Mouse (Mus musculus) right cerebral cortex, postnatal 14 days (tissue): ENCODE results near the gene Nfatc2ip.
"Not testable (repeated sequence)": the region's sequence is repeated elsewhere in the genome, so short reads cannot be mapped to it uniquely, and the experiment has no call there.

Experiments
- DNase-seq: peaks from one replicate; pipeline ENCODE4 v3.0.0; 2022

The Nfatc2ip gene

DNA sequence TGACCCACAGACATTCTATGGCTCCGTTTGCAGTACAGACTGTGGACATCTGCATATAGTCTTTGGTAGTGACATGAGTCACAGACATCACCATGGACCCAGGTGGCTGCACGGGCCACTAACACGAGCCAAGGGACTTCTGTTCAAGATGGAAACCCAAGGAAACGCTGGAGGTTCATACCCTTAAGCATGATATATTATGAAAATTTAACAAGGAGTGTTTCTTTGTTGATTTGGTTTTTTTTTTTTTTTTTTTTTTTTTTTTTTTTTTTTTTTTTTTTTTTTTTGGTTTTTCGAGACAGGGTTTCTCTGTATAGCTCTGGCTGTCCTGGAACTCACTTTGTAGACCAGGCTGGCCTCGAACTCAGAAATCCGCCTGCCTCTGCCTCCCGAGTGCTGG is 6.0 kb upstream of the Nfatc2ip start:
- DNase-seq = not testable (repeated sequence)

DNA sequence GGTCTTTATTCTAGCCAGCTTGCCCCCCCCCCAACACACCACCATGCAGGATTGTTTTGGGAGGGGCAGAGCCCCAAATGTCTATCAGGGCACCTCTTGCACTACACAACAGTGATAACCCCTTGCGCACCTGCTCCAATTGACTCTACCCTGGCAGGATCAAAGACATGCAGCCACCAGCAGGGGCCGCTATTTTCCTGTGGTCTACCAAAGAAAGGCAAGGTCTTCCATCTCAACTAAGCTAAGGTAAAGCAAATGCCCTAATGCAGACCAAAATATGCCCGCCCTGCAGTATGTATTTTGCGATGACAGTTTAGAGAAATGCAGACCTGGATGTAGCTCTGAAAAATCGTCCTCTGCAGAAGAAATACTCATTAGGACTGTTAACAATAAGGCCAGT is 3.0 kb upstream of the Nfatc2ip start:
- peak; percentile 86 for DNase-seq

DNA sequence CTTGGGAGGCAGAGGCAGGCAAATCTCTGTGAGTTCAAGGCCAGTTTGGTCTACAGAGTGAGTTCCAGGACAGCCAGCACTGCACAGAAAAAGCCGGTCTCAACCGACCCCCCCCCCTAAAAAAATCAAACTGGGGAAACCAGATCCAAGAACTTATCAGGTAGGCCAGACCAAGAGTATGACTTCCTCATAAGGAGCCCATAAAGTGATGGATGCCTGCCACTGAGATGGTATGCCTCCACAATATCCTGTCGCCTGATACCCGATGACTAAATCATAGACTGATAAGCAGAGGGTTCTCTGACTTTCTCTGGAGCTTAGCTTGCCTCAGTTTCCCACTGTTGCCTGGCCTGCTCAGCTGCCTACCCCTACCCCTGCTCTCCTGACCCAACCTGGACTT is 1.3 kb upstream of the Nfatc2ip start:
- DNase-seq = no peak

DNA sequence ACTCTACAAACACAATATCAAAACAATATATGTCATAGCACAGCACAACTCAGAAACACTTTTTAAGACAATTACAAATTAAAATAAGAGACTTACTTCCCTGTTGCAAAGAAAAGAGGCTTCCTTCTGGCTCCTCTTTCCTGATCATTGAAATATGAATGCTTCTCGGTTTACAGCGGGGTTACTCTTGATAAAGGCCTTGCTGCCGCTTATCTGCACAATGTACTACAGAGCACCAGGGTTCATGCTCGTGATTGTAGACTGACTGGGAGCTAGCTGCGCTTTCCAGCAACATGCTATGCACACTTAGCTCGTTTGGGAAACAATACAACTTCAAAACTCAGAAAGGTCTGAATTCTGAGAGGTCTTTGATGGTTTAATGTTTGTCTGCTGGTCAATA is 684 bp upstream of the Nfatc2ip start:
- DNase-seq = no peak

DNA sequence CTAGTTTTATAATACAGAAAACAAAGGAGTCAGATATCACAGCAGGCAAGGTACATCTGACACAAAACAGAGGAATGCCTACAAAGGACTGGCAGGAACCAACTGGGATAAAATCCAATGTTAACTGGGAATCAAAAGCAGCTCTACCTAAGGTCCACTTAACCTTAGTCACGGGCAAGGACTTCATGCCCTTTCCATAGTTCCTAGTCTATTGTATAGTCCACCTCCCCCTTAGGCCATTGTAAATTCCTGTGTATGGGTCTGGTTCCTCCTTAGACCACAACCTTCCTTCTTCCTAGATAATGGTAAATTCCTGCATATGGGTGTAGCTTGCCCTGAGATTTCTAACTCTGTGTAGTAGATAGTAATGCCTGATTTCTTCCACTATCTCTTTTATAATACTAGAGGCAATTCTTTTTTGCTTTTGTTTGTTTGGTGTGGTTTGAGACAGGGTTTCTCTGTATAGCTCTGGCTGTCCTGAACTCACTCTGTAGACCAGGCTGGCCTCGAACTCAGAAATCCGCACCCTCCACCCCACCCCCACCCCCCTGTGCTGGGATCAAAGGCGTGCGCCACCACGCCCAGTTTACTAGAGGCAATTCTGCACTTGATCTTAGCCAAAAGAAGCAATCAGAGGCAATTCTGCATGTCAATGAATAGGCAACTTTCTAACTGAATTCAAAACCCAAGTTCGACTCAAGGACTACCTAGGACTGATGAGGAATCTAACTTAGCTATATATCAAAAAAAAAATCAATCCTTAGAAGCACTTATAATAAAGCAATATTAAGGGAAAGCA is 4.3 kb downstream of the Nfatc2ip start:
- DNase-seq = not testable (repeated sequence)

DNA sequence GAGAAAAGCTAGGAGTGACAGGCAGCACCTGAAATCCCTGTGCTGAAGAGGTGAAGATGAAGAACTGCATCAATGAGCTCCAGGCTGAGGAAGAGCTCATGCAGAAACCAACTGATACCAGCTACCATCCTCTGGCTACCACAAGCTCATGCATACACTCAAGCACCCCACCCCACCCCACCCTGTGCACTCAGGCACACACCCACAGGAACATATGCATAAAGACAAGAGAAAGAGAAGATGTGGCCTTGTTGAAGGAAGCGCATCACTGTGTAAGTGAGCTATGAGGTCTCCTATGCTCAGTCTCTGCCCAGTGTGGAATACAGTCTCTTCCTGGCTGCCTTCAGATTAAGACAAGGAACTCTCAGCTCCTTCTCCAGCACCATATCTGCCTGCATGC is 8.4 kb downstream of the Nfatc2ip start:
- no peak for DNase-seq

DNA sequence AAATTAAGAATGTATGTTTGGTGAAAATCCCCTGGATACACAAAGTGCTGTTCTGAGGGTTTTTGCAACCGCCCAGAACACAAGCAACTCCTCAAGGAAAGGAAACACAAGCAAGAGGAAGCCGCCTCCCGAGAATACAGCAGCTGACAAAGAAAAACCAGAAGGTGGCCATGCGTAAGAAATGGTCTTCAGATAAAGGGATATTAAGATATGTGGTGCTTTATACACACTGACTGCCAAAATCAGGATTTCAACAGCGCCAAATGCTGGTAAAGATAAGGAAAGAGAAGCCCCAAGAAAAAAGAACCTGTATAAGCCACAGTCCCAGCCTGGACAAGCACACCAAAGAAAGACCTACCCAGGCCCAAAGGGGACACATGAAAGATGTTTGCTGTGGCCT is 13.0 kb downstream of the Nfatc2ip start:
- no peak for DNase-seq

DNA sequence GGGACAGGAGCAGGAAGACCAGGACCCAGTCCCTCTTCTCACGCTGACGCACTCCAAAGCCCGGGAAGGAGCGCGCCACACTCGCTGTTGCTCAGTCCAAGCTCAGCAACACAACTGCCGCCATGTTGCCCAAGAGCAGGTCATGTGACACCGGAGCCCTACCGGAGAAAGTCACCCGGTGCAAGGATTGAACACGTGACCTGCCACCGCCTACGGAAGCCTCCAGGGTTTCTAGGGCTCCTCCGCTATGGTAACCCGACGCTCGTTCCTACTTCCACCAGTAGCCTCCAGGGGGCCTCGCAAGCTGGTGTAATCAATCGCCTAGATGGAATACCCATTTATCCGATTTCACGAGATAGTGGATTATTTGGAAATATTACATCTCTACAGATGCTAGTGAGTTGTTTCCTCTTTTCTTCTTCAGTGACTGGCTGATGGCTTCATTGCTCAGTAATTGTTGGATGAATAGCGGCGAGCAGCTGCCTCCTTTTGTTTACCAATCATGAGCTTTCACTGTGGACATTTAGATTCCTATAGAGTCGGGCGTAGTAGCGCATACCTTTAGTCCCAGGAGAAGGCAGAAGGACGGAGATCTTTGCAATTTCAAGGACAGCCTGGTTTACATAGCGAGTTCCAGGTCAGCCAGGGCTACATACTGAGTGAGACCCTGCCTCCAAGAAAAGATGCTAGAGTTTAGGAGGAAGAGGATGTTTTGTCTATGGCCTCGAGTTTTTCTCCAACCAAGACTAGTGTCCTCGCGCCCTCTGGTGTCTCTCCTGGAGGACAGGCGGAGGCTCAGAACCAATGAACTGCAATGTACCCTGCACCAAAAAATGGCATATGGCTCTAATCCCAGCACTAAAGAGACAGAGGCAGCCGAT is 19.0 kb downstream of the Nfatc2ip start, which contains the start of gene Spns1:
Gene Spns1, minus strand, starts transcription at position 173 of the 881 bp plus-strand sequence.
- DNase-seq = peak; percentile 98

DNA sequence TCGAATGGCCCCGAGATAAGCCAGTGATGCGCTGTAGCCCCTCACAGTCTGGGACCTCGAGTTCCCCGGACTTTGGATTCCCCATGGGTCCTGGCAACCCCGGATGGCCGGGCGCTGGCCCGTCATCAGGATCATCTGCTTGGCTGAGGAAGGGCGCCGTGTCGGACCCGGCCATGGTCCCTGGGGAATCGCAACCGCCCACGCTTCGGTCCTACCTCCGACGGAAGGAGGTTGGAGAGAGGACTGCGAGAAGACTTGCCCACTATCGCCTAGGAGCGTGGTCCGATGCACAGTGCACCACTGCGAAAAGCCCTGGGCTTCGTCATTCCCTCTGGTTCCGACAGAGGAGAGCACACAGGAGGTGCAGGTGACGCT is 19.6 kb downstream of the Nfatc2ip start:
- DNase-seq = peak; percentile 28

DNA sequence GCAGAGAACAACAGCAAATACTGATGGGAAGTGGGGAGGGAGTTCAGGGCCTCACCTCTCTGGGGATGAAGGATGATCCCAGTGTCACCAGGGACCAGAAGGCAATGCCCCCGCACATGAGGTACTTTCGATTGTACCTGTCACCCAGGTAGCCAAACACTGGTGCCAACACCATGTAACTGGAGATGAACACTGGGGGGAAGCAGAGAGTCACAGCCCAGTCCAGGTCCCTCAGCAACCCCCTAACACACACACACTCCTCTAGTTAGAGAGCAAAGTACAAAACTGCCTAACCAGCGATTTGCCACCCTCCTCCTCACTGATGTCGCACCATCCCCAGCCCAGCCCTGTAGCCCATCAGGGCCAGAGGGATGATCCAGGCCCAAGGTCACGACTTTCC is 21.5 kb downstream of the Nfatc2ip start:
- DNase-seq = no peak

DNA sequence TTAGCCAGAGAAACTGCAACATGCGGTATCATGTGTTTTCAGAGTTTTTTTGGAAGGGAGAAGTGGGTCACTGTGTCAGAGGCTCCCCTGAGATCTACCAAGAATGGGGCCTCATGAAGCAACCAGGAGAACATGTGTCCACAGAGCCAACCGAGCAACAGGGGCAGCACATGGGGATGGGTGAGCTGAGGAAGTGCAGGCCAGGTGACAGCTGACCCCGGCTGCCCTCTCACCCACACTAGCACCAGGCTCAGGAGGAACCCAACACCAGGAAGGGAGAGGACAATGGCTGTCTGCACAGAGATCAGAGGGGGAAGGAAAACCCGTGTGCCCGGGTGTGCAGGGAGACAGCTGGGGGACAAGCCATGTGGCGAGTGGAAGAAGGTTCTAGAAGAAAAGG is 22.0 kb downstream of the Nfatc2ip start:
- DNase-seq = no peak

DNA sequence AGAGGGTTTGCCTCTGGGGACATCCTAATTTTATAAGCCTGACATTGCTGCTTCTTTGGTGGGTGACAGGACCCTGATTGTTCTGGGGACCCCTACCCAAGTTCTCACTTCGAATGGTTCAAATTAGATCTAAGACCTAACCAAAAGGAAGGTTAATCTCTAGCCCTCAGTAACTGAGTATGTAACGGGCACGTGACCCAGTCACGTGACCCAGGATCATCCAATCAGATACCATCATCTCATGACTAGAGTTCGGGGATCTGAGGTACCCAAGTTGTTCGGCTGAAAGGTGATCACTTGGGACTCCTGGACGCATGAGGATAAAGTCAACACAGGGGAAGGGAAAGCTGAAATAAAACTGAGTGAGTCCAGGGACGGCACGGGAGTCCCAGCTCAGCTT is 23.5 kb downstream of the Nfatc2ip start:
- DNase-seq = no peak

DNA sequence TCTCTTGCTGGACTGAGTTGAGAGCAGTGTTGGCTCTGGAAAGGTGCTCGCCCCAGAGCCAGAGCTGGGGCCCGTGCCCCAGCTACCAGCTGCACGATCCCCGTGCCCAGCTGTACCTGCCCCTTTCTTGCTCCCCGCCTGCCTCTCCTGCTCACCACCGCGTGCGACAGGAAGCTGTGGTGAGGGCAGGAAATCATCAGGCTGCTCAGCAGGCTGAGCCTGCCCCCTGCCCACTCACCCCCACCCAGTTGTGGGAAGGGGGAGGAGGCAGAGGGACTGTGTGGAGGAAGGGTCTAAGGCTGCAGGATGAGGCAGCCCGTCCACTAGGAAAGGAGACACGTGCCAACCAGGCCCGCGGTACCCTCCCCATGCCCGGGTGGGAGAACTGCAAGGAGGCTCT is 27.1 kb downstream of the Nfatc2ip start, which contains the start of gene Lat:
Gene Lat, minus strand, starts transcription at position 178 of the 400 bp plus-strand sequence.
- DNase-seq = no peak

DNA sequence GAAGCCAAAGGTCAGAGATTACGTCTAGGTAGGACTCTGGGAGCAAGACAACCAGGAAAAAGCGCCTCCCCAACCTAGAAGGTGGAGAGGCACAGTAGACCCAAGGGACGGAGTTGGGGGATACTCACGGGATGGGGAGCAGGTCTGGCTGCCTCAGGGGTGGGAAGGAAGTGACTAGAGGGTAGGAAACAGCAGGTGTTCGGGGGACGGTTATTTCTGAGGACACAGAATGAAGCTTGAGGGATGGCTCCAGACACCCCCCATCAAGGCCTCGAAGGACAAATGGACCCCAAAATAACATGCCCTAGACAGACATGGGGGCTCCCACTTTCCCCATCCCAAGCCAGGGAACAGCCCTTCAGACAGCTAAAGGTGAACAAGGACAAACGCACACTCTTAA is 28.2 kb downstream of the Nfatc2ip start:
- DNase-seq = no peak

DNA sequence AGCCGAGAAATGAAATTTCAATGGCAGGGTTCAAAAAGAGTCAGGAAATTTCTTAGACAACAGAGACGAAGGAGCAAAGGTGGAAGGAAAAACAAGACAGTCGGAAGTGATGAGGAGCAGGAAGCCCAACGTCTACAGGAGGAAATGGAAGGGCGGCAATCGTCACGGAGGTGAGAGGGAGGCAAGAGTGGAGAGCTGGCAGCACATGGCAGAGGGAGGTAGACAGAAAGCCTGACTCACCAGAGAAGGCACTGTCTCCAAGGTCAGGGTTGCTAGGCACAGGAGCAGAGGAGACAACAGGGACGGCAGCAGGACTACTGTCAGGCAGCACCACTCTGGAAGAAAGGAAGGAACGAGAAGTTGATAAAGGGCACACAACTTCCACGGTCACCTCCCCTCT is 28.9 kb downstream of the Nfatc2ip start:
- DNase-seq = no peak

DNA sequence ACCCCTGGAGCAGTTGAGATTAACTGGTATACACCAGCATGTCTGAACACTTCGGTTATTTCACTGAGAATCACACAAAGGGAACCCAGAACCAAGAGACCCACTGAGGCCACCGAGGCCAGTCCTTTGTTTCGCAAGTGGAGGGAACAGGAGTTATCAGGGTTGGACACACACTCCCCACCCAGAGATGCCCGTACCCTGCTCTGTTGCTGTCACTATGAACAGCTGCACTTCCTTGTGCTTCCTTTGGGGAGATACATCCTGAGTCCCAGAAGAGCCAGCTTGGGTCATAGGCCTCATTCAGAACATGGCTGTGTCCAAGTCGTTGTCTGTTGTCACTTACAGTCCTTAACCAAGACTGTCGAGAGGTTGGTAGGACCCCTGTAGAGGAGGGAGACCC is 33.5 kb downstream of the Nfatc2ip start:
- DNase-seq = no peak

DNA sequence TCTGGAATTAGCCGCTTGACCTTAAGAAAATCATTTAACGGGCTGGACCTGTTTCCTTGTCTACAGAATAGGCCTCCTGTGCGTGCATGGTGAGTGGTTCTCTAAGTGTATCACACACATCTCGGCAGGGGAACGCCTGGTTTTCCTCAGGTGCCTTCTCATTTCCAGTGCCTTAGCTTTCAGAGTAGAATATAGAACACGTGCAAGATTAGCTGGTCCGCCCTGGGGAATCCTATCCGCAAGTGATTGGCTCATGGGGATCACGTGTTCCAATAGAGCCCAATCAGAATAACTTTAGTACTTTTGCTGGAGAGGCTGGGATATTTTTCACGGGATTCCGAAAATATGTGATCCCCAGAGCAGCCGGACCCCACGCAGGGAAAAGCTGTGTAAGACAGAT is 37.5 kb downstream of the Nfatc2ip start:
- DNase-seq = no peak

DNA sequence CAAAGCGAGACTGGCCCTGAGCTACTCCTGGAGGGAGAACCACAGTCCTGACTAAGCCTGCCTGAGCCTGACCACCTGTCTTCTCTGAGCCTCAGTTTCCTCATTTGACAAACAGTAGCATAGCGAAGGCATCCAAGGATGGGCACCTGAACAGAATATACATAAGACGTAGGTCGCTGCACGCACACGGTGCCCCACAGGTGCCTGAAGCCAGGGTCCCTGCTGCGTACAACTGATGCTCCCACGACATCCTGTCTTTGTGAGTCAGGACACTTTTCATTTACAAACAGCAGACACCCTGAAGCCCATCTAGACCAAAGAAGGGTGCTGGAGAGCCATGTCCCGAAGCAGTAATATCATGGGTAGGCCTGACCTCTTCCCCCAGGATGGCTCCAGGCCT is 38.1 kb downstream of the Nfatc2ip start:
- no peak for DNase-seq

DNA sequence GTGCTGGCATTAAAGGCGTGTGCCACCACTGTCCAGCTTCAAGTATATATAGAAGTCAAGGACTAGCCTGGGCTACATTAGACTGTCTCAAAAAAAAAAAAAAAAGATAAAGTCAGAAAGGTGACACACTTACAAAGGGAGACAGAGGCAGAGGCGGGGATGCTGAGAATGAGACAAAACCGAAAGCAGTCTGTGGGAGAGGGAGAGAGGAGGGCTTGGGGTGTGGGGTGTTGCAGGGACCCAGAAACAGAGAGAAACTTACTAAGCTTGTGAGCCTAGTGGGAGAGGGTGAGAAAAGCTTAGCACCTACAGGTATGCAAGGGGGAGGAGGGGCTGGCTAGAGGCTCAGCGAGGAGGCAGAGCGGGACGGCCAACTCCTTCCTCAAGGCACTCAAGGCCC is 38.7 kb downstream of the Nfatc2ip start:
- DNase-seq = no peak

DNA sequence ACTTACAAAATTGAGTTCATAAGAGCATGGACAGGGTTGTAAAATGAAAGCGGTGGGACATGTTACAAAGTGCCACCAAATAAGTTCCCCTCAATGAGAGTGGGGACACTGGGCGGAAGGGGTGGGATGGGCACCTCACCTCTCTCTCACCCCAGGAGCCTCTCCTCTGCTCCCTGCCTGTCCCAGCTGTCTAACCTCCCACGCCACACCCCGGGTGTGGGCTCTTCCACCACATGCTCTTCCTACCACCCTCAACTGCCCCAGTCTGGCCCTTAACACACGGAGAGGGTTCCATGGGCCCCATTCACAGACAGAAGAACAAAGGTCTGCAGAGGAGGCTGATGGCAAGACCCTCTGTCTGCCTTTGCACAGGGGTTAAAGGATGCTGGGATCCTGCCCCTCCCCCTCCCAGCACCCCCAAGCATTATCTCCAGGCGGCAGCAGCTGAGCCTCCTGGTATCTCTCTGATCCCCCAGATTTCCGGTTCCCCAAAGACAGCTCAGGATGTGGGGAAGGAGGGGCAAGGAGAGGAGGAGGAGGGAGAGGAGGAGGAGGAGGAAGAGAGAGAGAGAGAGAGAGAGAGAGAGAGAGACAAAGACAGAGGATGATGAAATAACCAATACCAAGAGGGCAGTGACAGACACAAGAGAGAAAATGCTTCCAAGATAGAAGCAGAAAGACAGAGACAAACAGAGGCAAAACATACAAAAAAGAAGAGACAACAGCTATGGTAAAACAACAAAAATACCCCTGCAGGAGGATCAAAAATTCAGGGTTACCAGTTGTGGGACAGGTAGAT is 39.5 kb downstream of the Nfatc2ip start:
- no peak for DNase-seq

DNA sequence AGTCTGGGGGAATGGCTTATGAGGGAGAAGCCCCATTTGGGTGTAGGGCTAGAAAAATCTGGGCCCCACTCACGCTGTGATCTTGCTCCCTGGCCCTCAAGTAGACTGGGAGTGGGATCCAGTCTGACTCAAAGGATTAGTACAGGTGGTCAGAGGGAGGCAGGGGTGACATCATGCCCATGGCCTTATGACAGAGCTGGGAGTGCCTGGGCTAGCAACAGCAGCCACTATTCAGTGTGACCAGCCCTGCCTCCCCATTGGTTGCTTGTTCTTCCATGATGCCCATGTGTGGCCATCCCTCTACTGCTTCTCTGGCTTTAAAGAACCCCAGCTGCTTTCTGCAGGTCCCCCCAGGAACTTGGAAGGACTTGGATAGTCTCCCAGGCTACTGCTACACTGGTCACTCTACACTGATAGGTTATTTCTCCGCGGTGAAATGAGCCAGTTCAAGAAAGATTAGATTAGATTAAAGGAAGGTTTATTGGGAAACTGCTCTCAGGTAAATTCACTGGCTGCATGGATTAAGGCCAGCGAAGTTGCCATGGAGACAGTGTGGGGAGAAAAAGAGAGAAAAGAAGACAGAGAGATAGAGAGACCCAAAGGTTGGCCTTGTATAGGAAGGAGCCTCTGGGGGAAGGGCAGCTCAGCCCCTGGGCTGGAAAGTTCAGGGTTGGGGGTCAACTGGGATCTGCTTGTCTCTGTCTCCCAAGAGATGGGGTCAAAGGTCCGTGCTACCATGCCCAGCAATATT is 40.5 kb downstream of the Nfatc2ip start:
- peak; percentile 17 for DNase-seq
